In genomic region chr11:90552303-90553201, GRCm38 (mm10) we compare ENCODE assay signal across 21 mouse cellular contexts.
DNase-seq lines count a peak whose midpoint lies in the region; ATAC-seq and TF ChIP-seq lines count a peak whose summit lies in the region.
"Had no signal": no experiment of that assay in that cellular context is flagged by ENCODE, and none has a peak within 500 bp of the region (broad histone marks: within the 10 kb centered on the region; RNA-seq: fewer than 3 reads in every experiment).

No protein-coding gene starts in this region.

- no peaks in the 10 kb centered on the region; the same call in 1 of the 2 replicates for H3K79me2 ChIP-seq in MEL (ENCODE audit: control insufficient read depth, insufficient read depth, low read length, poor library complexity)

- H3K9me3 ChIP-seq in MEL (replicated peaks; ENCODE audit: insufficient read depth, low read length): no peaks in the 10 kb centered on the region
- H3K9me3 ChIP-seq in hindbrain, embryonic 14.5 days (ENCODE audit: control insufficient read depth, low read length): no peaks in the 10 kb centered on the region
- no peaks in the 10 kb centered on the region for H3K9me3 ChIP-seq in midbrain, embryonic 14.5 days (ENCODE audit: control insufficient read depth, low read length)
- H3K9me3 ChIP-seq: embryonic facial prominence, embryonic 13.5 days; heart, embryonic 10.5 days had no signal

- no peak overlapping the region for H3K4me2 ChIP-seq in hindbrain, embryonic 14.5 days (replicated peaks)
- H3K4me2 ChIP-seq in midbrain, embryonic 14.5 days (ENCODE audit: low read length): peak overlapping the region; percentile 28
- H3K4me2 ChIP-seq: embryonic facial prominence, embryonic 13.5 days; liver, embryonic 11.5 days; lung, embryonic 14.5 days had no signal

- DNase-seq in MEL (ENCODE audit: low read depth, low spot score): peak; percentile 46
- DNase-seq in Muller cell, postnatal 12 days (ENCODE audit: inconsistent ontology term): peak; percentile 30
- DNase-seq in hindbrain, embryonic 14.5 days (ENCODE audit: low spot score): no peak
- DNase-seq in midbrain, embryonic 14.5 days: peak; percentile 66
- no peak for DNase-seq in adrenal gland, postnatal 25 days
- no peak for DNase-seq in c-Kit-positive CD71-positive TER-119-positive erythroid progenitor cells, embryonic 14.5 days (ENCODE audit: low spot score)
- DNase-seq in frontal cortex, postnatal 36 days (ENCODE audit: low spot score in 2 of 2): no peak
- DNase-seq: cerebellum, postnatal 36 days; gastrocnemius, postnatal 14 days; kidney, postnatal 10 days; layer of hippocampus, adult 9-11 months; lung, embryonic 14.5 days; right cerebral cortex, postnatal 4 days; thymus, adult 18-20 months had no signal

- H3K27ac ChIP-seq in MEL (ENCODE audit: control insufficient read depth, low read depth, low read length): no peak overlapping the region
- 0 out of 2 replicates have a peak overlapping the region, but pooled peaks have one; percentile 9 for H3K27ac ChIP-seq in hindbrain, embryonic 14.5 days
- H3K27ac ChIP-seq in midbrain, embryonic 14.5 days (replicated peaks; ENCODE audit: low read depth, low read length): peak overlapping the region; percentile 49
- H3K27ac ChIP-seq: embryonic facial prominence, embryonic 13.5 days; heart, embryonic 10.5 days had no signal

- no peak for TF ChIP-seq CTCF in MEL (IDR thresholded peaks at IDR 0.05 in 2 of 3, conservative IDR thresholded peaks at IDR 0.05 in 1 of 3; ENCODE audit: control insufficient read depth in 1 of 3, insufficient read depth in 1 of 3, low read depth in 2 of 3, low read length in 3 of 3, poor library complexity in 1 of 3, severe bottlenecking in 1 of 3)

- no peak for TF ChIP-seq POLR2A in MEL (IDR thresholded peaks at IDR 0.05; ENCODE audit: control insufficient read depth in 1 of 2, insufficient read depth in 1 of 2, low read depth in 1 of 2, low read length in 2 of 2, poor library complexity in 1 of 2)

- H3K36me3 ChIP-seq in MEL (ENCODE audit: control insufficient read depth in 1 of 2, insufficient read depth in 2 of 2, low read length in 2 of 2): peaks cover 0 to 48% of the 10 kb centered on the region in 2 experiments; a peak in 3 of 4 replicates
- H3K36me3 ChIP-seq in hindbrain, embryonic 14.5 days (replicated peaks; ENCODE audit: control insufficient read depth, insufficient read depth): no peaks in the 10 kb centered on the region
- no peaks in the 10 kb centered on the region for H3K36me3 ChIP-seq in midbrain, embryonic 14.5 days (ENCODE audit: control insufficient read depth, insufficient read depth, low read length)
- H3K36me3 ChIP-seq: embryonic facial prominence, embryonic 13.5 days; heart, embryonic 10.5 days had no signal

- ATAC-seq in hindbrain, embryonic 14.5 days (ENCODE audit: low FRiP score): no peak
- ATAC-seq in midbrain, embryonic 14.5 days (ENCODE audit: low FRiP score, low TSS enrichment): no peak; the same call in 1 of the 2 replicates
- ATAC-seq: intestine, embryonic 16.5 days; Patski had no signal

- no peaks in the 10 kb centered on the region for H3K27me3 ChIP-seq in MEL (ENCODE audit: control insufficient read depth in 1 of 2, insufficient read depth in 2 of 2, low read length in 2 of 2)
- peaks cover 12% of the 10 kb centered on the region; the same call in 1 of the 2 replicates for H3K27me3 ChIP-seq in hindbrain, embryonic 14.5 days (ENCODE audit: control insufficient read depth, insufficient read depth, low read length)
- H3K27me3 ChIP-seq in midbrain, embryonic 14.5 days (ENCODE audit: control insufficient read depth, insufficient read depth, low read length): peaks cover 9% of the 10 kb centered on the region; the same call in 1 of the 2 replicates
- H3K27me3 ChIP-seq: CH12.LX; embryonic facial prominence, embryonic 13.5 days; Patski had no signal

- no peak for TF ChIP-seq RAD21 in MEL (IDR thresholded peaks at IDR 0.05; ENCODE audit: low read depth, low read length)

- TF ChIP-seq EP300 in MEL (IDR thresholded peaks at IDR 0.05; ENCODE audit: low read depth in 1 of 2, low read length in 2 of 2): peak in 1 of 2 experiments; percentile 48; a peak in 3 of 4 replicates

- H3K9ac ChIP-seq in MEL (ENCODE audit: control insufficient read depth, low read depth, low read length, poor library complexity, severe bottlenecking): no peak overlapping the region
- H3K9ac ChIP-seq in hindbrain, embryonic 14.5 days: 0 out of 2 replicates have a peak overlapping the region, but pooled peaks have one; percentile 28
- H3K9ac ChIP-seq in midbrain, embryonic 14.5 days (replicated peaks; ENCODE audit: low read length): peak overlapping the region; percentile 2; the same call in 1 of the 2 replicates
- H3K9ac ChIP-seq: embryonic facial prominence, embryonic 13.5 days; lung, embryonic 14.5 days had no signal

- H3K4me1 ChIP-seq in MEL (ENCODE audit: control insufficient read depth in 1 of 2, insufficient read depth in 2 of 2, low read length in 2 of 2): peaks cover 27 to 37% of the 10 kb centered on the region in 2 experiments
- 0 out of 2 replicates have a peak, but pooled peaks cover 4% of the 10 kb centered on the region for H3K4me1 ChIP-seq in hindbrain, embryonic 14.5 days (replicated peaks; ENCODE audit: control insufficient read depth, insufficient read depth, low read length)
- peaks cover 24% of the 10 kb centered on the region for H3K4me1 ChIP-seq in midbrain, embryonic 14.5 days (ENCODE audit: control insufficient read depth, insufficient read depth, low read length)

- no peak overlapping the region for H3K4me3 ChIP-seq in MEL (ENCODE audit: control insufficient read depth in 1 of 2, insufficient read depth in 1 of 2, low read depth in 2 of 2, low read length in 2 of 2)
- H3K4me3 ChIP-seq in hindbrain, embryonic 14.5 days (replicated peaks; ENCODE audit: low read length): no peak overlapping the region
- no peak overlapping the region for H3K4me3 ChIP-seq in midbrain, embryonic 14.5 days (replicated peaks; ENCODE audit: low read depth, low read length)
- H3K4me3 ChIP-seq: embryonic facial prominence, embryonic 13.5 days; heart, embryonic 10.5 days; myocyte had no signal

- 50% methylated on average over 18 of the region's 18 CpGs for WGBS in hindbrain, embryonic 14.5 days
- 16% methylated on average over 18 of the region's 18 CpGs for WGBS in midbrain, embryonic 14.5 days

TF ChIP-seq in MEL, 35 proteins besides CTCF, POLR2A, EP300 and RAD21:
- TF ChIP-seq MEF2A (IDR thresholded peaks at IDR 0.05; ENCODE audit: extremely low read depth, insufficient replicate concordance, low read depth, low read length, poor library complexity, severe bottlenecking) (no peak), ZNF384 (IDR thresholded peaks at IDR 0.05; ENCODE audit: low read depth, low read length) (no peak), TBP (IDR thresholded peaks at IDR 0.05; ENCODE audit: low read depth, low read length) (no peak), ZC3H11A (IDR thresholded peaks at IDR 0.05; ENCODE audit: low read depth, low read length) (no peak), HCFC1 (IDR thresholded peaks at IDR 0.05; ENCODE audit: low read depth, low read length) (no peak), UBTF (IDR thresholded peaks at IDR 0.05; ENCODE audit: borderline replicate concordance, insufficient read depth, low read depth, low read length) (no peak), GATA1 (IDR thresholded peaks at IDR 0.05; ENCODE audit: low read depth, low read length) (peak; percentile 64), RCOR1 (IDR thresholded peaks at IDR 0.05; ENCODE audit: low read depth, low read length) (peak; percentile 60; the same call in 1 of the 2 replicates), POLR2AphosphoS5 (IDR thresholded peaks at IDR 0.05; ENCODE audit: borderline replicate concordance, low read depth, low read length) (no peak), POLR2AphosphoS2 (IDR thresholded peaks at IDR 0.05; ENCODE audit: low read length) (no peak)

Comparison
In these comparisons a context has a peak if more than half of its experiments do, and no peak if none do; other contexts are left out.
1. DNase-seq: peak in MEL (single experiment), Muller cell, postnatal 12 days (single experiment) and midbrain, embryonic 14.5 days (single experiment); none in hindbrain, embryonic 14.5 days (single experiment), adrenal gland, postnatal 25 days (single experiment), c-Kit-positive CD71-positive TER-119-positive erythroid progenitor cells, embryonic 14.5 days (single experiment) and frontal cortex, postnatal 36 days (0 of 2).